Mouse (Mus musculus) ovary, postnatal 36 days (tissue): Measurements from ENCODE around the gene Gm9125.
"Not testable (repeated sequence)": the region's sequence is repeated elsewhere in the genome, so short reads cannot be mapped to it uniquely, and the experiment has no call there.

Experiments used
- DNase-seq: peaks from one replicate; pipeline ENCODE4 v3.0.0; 2022; ENCODE audit warnings: low spot score, mixed read lengths

The Gm9125 gene

DNA sequence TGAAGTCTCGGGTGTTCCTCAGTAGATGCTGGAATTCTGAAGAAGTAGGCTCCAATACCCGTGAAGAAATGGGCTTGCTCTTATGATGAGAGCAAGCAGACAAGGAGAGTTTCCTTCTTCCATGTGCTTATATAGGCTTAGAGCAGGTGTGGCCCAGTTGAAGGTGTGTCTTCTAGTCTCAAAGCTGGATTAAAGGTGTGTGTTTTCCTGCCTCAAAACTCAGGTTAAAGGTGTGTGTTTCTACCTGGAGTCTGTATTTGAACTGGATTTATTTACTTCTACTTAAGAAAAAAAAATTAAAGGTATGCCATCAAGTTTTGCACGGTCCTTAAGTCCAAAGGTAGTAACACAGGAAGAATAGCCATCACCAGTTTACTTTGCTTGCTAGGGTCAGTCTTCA is at the start of gene Gm9125:
Gene Gm9125 (minus strand): TSS at position 101 of the 400 bp plus-strand sequence.
- DNase-seq: not testable (repeated sequence)

DNA sequence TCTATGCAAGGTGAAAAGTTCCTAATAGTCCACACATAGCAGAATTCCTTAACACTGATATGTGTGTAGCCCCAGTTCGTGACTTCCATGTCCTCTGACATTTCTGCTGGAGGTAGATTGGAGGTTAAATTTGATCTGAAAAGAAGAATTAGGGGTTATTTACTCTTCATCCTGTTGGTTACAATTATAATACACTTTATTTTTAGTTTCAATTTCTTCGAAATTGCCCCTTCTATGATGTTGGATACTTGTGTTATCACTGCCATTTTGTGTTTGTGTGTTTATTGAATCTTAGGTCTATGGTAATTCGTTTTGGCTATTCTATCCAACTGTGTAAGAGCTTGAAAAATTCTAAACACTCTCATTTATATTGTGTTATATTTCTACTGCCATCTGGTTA is 17.9 kb upstream of the Gm9125 start, which contains the start of gene Gm10697:
Gene Gm10697 (minus strand): TSS at position 101 of the 400 bp plus-strand sequence.
- DNase-seq: not testable (repeated sequence)

DNA sequence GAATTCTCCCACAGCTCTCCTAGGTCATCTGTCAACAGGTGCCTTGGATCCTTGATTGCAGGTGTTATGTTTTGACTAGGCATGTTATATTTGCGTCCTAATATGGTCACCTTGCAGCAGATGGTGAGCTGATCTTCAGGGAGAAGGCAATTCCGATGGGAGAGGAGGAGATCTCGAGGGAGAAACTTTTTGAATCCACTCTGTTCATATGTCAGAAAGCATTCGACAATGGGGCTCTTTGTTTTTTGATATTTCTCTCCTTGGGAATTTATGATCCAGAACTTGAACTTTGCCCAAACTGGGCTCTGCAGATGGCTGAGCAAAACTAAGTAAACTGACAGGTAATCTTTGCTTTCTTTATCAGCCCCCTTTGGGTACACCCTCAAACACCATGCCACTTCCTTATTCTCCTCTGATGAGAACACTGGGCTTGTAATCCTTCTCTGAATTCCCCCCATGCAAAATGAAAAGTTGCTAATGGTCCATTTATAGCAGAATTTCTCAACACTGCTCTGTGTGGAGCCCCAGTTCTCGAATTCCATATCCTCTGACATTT is 5.0 kb downstream of the Gm9125 start:
- not testable (repeated sequence) for DNase-seq

DNA sequence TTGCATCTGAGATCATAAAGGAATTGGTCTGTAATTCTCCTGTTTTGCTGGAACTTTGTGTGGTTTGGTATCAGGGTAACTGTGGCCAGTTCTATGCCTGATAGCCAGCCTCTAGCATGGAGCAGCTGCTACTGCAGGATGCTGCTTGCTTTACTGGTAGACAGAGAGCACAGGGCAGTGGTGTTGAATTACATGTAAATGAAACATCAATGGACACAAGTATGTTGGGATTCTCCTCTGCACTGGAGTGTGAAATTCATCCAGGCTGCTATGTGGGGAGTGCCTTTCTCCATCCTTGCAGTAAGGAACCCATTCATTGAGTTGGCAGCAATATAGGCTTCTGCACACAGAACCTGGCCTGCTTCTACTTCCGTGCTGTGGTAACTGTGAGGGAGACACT is 16.4 kb downstream of the Gm9125 start:
- DNase-seq: not testable (repeated sequence)

DNA sequence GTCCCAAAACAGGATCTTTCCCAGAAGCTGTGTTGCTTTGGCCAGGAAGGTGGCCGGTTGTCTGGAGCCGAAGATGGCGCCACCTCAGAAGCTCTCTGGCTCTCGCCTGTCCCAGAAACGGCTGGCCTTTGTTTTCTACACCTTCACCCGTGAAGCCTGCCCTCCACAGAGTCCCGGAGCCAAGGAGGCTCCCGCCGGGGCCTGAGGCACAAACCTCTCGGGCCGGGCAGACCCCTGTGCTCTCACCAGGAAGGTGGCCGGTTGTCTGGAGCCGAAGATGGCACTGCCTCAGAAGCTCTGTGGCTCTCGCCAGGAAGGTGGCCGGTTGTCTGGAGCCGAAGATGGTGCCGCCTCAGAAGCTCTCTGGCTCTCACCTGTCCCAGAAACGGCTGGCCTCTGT is 20.3 kb downstream of the Gm9125 start:
- not testable (repeated sequence) for DNase-seq
